Mouse (Mus musculus) regulatory T cell (primary cell): ENCODE measurements at regions not wholly inside any gene's neighbourhood (a gene's known extent, or its start where the extent isn't known, plus 50 kb on each side); places are given as distances from the start of the nearest gene placed in this dataset.

ENCODE experiments used
- in situ Hi-C: fragments of 300-600 bp; cut with MboI, MseI; formaldehyde crosslinking; loops from one replicate; pipeline ENCODE4 v1.15.1; 2025; ENCODE audit warnings: high pct_unique_total_duplicates

DNA sequence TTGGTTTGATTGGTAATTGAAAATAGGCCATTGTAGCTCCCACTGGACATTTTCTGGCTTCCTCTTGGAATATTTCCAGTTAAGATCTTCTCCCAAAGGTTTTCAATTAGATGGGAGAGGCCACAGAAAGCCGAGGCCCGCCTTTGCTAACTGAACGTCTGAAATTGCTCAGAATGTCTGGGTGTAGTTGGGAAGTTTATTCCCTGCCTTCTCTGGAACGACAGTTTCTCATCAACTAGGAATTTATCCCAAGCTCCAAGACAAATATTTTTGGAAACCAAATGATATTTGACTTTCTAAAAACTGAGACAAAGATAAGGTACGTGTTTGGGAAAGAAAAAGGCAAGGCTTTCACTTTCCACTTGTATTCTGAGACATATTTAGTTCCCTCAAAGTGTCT lies 414.4 kb downstream of the Ttll7 start:
- in situ Hi-C loops = no loop called here

DNA sequence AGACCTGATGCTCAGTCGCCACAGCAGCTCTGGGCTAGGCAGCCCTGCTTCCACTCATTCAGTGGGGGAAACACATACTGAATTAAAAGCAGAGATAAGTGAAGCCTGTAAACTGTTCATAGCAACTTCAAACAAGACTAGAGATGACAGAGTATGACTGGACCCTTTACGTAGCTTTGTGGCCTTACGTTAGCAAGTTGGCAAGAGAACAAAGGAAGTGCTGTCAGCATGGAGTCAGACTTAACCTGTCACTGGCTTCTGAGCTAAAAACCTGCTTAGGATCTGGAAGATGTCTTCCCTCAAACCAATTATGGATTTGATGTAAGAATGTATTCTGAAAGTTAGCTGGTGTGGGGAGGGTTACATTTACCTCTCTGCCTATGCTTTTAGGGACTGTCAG lies 421.3 kb downstream of the Ttll7 start:
- in situ Hi-C loops = no loop called here

DNA sequence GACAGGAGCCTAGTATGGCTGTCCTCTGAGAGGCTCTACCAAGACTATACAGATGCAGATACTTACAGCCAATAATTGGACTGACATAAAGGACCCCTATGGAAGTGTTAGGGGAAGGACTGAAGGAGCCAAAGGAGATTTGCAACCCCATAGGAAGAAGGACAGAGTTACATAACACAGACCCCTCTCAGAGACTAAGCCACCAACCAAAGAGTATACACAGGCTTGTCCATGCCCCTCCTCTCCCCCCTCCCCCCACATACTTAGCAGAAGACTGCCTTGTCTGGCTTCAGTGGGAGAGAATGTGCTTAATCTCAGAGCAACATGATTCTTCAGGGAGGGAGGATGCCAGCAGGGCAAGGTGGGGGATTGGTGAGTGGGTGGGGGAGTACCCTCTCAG lies 426.4 kb downstream of the Ttll7 start:
- in situ Hi-C loops = no loop called here

DNA sequence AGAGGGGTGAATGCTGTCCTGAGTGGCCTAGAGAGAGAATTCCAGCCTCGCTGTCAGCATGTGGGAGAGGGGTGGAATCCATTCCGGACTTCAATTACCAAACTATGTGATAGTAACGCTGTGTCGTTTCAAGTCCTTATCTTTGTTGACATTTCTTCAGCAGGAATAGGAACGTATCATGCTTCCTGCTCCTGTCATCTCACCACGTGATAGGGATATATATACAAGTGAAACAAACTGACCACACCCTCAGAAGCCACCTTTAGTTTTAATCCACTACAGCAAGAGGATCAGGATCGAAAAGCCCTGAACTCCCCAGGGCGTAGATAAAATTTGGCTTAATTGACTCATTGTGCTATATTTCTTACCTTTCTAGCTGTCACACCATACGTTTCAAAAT lies 431.6 kb downstream of the Ttll7 start:
- in situ Hi-C loops = no loop called here

DNA sequence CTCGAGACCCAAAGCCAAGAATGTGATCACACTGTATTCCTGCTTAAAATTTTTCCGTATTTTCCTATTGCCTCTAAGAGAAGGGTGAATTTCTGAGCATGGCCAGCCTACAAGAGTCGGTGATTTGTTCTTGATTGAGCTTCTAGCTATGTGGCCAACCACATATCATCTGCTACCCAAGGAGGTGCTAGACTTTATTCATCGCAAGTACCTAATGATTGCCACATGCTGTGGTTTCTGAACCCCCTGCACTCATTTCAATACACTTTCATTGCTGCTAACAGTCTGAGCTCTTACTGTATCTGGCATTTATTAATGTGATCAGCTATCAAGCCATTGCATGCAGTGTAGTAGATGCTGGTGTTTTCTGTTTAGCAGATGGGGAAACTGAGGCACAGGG lies 432.2 kb downstream of the Ttll7 start:
- in situ Hi-C loops = no loop called here

DNA sequence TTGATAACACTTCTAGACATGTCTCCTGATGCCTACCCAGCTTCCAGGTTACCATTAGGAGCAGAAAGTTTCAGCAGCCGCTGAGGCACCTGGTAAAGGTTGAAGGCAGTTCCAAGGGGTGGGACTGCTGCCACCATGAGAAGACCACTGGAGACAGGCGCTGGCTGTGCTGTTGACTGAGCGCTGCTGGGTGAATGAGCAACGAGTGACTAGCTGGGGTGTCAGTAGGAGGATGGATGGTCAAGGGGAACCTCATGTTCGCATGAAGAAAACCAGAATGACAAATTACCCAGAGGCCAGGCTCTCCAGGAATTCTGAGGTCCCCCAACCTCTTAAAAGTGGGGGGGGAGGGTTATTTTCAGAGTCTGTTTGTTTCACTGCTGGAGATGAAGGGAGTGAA lies 433.3 kb downstream of the Ttll7 start:
- in situ Hi-C loops = no loop called here

DNA sequence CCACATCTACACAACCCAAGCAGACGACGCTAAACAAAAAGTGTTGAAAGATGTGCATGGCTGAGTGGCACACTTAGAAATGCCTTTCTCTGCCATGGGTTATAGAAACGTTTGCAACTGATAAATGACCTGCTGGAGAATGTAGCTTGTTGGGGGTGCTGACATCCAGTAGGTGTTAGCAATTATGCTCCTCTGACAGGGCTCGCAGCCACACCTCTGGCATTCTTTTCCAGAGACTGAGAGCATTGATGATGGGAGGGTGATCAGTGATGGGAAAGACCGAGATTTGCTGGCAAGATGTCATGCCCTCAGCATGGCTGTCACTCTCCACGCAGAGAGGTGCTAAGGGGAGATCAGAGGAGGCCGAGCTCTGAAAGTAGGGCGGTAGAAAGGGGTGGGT lies 435.3 kb downstream of the Ttll7 start:
- in situ Hi-C loops = no loop called here

DNA sequence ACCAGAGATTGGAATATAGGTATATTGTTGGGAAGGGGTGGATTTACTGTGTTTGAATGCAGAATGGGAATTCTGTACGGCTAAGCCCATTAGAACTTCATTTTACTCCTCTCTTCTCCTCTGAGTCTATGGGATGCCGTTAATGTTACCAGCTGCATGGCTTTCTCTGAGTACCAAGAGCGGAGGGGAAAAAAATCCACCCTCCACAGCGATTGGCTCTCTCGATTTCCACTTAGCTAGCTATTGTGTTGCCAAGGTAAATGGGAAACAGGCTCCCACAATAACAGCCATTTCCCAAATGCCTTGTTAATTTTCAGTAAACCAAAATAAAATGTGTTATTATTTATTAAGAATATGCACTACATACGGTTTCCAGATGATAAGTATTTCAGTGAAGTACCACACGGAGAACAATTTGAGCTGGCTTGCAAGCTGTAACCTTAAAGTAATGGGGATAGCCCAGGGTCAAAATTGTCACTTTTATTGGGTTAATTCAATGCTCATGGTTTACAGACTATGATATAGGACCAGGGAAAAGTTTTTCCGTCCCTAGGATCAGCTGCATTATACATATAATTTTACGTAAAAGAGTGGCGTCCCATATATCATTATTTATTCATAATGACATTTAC lies 439.6 kb downstream of the Ttll7 start:
- in situ Hi-C loops = loop anchor here (10.0 kb wide), 1 partner anchor 1353 kb away; no protein-coding TSS in a partner anchor

DNA sequence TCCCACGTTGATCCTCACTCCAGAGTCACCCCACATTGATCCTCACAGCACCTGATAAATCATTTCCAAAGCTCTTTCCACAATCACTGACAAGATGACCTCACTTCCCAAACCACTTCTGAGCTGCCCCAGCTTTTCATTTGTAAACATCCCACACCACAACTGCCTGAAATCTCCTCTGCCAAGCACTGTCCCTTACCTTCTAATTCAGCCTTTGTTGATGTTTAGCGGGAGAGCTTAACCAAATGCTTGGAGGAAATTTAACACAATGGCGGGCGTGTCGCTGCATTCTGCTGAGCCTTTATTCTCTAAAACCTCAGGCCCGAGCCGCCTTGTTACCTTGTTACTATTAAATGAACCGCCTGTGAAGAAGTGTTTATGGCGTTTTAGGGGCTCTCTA lies 445.9 kb downstream of the Ttll7 start:
- in situ Hi-C loops = loop anchor here (10.0 kb wide), 1 partner anchor 1347 kb away; no protein-coding TSS in a partner anchor

DNA sequence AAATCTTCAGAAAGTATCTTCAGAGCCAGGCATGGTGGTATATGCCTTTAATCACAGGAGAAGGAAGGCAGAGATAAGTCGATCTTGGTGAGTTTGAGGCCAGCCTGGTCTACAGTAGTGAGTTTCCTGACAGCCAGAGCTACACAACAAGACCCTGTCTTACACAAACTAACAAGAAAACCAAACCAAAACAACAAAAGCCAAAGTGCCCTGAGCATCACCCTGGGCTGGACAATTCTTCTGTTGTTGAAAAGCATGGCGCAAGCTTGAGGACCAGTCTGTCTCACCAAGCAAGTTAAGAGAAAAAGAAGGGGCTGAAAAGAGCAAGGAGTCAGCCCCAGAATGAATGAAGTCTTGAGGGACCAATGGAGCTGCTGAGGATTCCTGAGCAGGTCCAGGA lies 473.4 kb downstream of the Ttll7 start:
- in situ Hi-C loops = no loop called here

DNA sequence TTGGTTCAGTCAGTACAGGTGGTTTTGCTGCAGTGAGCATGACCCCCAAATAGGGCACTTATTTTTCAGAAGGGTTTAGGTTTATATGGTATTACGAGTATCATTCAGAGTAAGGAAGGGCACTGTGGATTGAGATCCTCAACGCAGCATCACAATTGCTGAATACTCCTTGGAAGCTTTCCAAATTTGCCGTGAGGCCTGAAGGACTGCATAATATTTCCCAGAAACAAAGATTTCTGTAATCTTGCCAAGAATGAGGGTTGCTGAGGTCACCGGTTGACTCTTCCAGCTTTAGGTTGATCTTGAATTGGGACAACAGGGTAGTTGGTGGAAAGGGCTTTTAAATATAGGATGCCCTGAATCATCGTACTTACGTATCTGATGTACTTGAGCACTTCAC lies 482.1 kb downstream of the Ttll7 start:
- in situ Hi-C loops = no loop called here

DNA sequence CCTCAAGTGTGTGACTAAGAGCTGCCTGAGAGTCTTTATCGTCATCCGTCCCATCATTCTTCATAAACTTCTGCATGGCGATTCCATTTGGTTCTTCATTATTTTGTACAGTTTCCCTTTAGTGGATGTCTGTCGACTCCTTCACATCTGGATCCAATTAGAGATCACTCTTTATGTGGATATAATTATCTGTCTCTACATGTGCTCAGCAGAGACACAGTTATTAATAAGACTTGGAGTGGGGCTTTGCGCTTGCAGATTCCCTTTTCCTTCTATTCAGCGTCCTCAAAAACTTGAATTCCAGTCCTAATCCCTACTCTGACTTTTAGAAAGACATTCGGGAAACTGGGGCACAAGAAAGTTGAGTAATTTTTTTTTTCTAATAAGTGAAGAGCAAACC lies 483.1 kb downstream of the Ttll7 start:
- in situ Hi-C loops = no loop called here

DNA sequence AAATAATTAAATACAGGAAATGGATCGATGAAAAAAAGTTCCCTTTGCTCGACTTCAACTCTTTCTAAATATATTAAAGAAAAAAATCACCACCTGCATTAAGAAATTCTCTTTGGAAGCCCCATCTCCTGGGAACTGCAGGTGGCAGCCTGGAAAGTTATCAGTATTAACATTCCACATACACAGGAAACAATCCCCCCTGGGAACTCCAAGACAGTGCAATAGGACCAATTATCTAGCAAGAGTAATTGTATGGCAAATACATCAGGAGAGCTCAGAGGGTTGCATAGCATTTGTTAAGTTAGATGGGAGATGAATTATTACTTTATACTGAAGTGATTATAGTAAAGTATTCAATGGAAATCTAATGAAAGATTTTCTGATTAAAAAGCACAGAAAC lies 487.3 kb downstream of the Ttll7 start:
- in situ Hi-C loops = no loop called here

DNA sequence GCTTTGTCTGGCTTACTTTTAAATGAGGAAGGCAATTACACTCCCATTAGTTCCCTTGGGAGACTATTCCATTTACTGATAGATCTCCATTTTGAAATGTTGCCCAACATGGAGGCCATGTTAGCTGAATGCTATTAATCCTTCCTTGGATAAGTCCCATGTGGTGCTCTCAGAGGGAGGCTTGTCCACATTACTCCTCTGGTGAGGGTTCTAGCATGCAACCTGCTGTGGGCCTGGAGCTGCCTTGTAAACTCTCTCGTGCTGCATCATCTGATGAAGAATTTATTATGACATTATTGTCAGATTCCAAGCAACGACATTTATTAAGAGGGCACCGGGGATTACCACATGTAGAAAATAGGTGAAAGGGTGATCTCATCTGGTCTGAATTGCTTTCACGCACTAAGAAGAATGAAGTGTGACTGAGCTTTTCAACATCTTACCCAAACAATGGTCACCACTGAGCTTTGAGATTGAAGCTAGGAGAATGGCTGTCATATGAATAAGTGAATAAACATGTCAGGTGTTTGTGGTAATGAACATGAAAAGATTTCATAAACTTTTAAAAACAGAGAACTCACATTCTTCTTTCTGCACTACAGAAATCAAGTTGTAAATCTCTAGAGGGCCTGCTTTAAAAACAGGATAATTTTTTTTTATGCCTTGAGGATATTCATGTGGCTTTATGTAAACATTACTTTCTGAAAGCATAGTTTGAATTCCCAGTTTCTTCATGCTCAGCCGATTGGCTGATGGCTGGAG lies 495.3 kb downstream of the Ttll7 start:
- in situ Hi-C loops = no loop called here

DNA sequence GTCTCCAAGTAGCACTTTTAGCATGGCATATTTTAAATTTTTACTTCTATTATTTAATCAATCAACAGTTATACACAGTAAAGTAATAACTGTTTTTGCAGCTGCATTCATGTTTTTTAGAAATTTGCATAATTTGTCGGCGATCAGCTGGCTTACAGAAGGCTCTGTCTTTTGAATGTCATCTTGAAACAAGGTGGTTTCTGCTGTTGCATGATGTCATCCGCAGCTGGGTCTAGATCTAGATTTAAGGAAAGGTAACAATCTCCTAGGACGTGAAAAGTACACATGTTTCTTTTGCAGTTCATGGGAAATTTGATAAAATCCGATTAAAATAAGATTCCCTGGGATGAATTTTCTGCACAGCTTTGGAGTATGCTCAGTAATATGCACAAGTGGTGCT lies 534.9 kb downstream of the Ttll7 start:
- in situ Hi-C loops = no loop called here

DNA sequence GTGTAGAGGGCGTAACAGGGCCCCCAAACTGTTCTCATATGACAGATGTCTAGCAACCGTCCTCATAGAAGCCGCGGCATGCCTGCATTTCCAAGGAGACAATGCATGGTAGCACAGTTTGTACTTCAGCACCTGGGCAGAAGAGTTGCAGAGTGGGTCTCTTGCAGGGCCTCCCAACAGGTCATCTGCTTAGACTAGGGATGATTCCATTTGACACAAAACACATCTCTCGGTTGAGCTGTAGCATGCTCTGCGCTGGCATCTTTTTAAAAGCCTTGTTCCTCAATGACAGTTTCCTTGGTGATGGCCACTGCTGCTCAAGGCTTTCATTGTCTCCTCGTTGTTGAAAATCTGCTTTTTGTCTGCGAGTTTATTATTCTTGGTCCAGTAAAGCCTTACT lies 546.1 kb downstream of the Ttll7 start:
- in situ Hi-C loops = no loop called here

DNA sequence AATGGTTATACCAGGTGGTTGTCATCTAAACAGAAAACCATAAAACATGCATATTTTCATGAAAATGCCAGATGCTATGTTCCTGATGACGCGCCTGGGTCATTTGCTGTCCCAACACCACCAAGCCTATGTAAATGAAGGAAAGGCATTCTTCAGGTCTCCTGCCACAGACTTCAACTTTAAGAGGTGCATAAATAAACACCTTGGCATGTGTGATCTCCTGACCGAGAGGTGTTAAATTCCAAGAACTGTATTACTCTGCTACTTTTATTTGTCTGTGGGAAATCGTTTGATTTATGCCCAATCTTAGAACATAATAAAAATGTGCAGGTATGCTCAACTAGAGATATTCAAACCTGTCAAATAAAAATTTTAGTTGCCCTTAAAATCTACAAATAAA lies 560.1 kb downstream of the Ttll7 start:
- in situ Hi-C loops = no loop called here

DNA sequence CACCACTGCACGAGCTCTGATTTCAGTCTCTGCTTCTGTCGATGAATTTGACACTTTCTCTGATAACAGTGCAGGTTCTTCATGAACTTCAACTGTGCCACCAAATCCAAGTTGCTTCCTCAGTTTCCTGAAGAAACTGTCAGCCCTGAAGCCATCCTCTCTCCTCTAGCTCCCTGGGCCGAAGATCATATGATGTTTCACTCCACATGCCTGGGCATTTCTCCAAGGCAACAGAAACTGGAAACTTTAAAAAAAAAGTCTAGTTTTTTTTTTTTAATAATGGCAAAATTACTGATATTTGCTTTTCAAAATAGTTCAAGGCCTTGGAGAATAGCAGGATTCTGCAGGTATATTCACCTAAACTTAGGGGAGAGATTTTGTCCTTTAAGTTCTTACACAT lies 564.8 kb downstream of the Ttll7 start:
- in situ Hi-C loops = no loop called here

DNA sequence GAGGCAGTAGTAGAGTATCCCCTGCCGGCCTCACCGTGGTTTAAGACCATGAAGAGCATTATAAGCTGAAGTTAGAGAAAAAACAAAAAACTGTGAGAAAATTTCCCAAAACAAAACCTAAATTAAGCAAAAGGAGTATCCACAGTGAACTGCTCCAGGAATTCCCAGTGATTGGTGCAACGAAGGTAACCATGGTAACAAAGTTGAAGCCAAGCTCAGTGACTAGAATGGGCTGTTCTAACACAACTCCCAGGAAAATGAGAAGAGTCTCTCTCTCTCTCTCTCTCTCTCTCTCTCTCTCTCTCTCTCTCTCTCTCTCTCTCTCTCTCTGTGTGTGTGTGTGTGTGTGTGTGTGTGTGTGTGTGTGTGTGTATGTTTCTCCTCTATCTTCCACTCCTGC lies 567.0 kb downstream of the Ttll7 start:
- in situ Hi-C loops = no loop called here

DNA sequence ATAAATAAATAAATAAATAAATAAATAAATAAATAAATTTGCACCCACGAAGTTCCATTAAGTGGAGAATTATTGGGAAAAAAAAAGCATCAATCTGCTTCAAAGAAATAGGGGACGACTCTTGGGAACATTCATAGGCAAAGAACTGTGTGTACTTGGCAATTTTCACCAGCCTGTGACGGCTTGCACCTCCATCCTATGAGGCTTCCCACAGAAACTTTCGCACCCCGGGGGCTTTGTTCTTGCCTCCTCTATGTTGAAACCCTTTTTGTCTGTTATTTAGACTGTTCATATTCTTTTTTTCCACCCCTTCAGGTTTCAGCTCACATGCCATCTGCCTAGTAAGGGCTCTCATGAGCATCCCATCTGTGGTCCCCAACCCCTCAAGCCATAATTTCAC lies 570.0 kb downstream of the Ttll7 start:
- in situ Hi-C loops = no loop called here

DNA sequence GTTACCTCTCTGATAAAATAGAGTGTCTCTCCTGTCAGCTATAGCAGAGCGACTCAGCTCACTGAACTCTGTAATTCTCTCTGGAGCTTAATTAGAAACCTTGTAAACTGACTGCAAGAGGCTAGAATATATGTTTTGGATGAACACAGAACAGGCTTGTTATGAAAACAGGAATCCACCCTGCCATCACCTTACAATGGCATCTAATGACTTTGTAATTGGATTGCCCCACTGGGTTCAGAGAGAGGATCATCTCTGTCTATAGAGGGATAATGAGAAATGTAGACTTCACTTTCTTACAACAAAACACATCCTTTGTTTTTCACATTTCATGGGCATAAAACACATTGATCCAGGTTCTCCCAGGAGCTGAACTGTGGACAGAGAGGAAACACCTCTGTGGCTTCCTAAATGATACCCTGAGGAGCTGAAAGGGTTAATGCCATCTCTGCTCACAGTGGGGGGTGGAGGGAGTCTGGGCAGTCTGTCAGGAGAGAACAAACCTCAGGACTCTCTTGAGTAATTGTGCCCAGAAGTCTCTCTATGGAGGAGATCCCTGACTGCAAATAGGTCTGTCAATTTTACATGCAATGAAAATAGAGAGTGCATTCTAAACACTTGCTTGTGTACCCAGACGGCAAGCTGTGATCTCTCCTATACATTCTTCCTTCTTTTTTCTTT lies 571.9 kb downstream of the Ttll7 start:
- in situ Hi-C loops = no loop called here

DNA sequence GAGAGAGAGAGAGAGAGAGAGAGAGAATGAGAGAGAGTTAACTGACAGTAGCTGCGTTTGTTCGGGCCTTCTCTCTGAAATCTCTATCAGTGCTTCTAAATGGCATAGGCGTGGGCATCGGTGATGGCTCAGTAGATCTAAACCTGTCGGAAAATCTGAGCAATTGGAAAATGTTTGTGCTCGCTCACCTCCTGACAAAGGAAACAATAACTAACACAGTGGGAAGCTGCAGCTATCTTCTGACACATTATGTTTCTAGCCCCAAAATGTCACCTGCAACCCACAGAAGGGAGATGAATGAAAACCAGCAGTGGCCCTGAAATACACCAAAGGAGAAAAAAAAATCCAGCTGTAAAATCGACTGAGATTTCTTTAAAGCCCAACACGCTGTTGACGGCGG lies 576.7 kb downstream of the Ttll7 start:
- in situ Hi-C loops = no loop called here
